Mouse (Mus musculus): ENCODE measurements around the gene Ppp2r3c.

GRCm38 (mm10) chr12:55333662-55334061 lies 30.9 kb upstream of the Ppp2r3c start:
- TF ChIP-seq EP300 (IDR thresholded peaks at IDR 0.05; ENCODE audit: low read depth) (no peak), CTCF (IDR thresholded peaks at IDR 0.05; ENCODE audit: low read depth) (no peak)
